Comparison of ENCODE assay signal across 18 mouse cellular contexts in the genomic region with DNA sequence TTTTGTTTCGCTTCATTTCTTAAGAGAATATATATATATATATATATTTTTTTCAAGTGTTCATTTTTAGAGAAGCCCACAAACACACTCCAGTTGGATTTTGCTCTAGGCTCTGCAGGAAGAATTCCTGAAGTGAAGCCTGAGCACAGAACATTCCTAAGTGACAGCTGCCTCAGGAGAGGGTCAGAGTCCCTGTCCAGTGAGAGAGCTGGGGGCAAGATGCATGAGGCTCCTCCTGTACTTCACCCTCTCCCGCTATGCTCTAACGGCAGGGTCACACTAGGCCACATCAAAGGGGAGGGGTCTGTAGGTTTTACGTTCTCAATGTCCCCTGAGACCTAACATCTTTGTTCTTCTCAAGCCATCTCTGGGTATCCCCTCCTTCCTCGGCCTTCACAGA. TPM values are rescaled to one million over a fixed set of nuclear protein-coding genes. Genes with fewer than 3 reads are reported as not detected.
DNase-seq lines count a peak whose midpoint lies in the region; ATAC-seq and TF ChIP-seq lines count a peak whose summit lies in the region.
"Had no signal": no experiment of that assay in that cellular context is flagged by ENCODE, and none has a peak within 500 bp of the region (broad histone marks: within the 10 kb centered on the region; RNA-seq: fewer than 3 reads in every experiment).

No protein-coding gene starts in this region.

- no peak for DNase-seq in lung, adult 2 months
- DNase-seq in lung, postnatal 10 days: no peak
- DNase-seq in kidney, adult 2 months: peak; percentile 81
- peak; percentile 68 for DNase-seq in kidney, postnatal 14 days
- no peak for DNase-seq in hindbrain, postnatal 0 days (ENCODE audit: low spot score)
- DNase-seq in midbrain, embryonic 10.5 days (ENCODE audit: low spot score): no peak
- no peak for DNase-seq in layer of hippocampus, adult 8-10 months (ENCODE audit: low spot score in 2 of 2)
- DNase-seq: adrenal gland, adult 8-10 months; cerebellum, postnatal 10 days; gastrocnemius, postnatal 25 days; layer of hippocampus, postnatal 36 days had no signal

- TF ChIP-seq POLR2A in lung, adult 2 months (IDR thresholded peaks at IDR 0.05; ENCODE audit: borderline replicate concordance, extremely low read depth, low read depth, low read length): no peak
- TF ChIP-seq POLR2A in kidney, adult 2 months (IDR thresholded peaks at IDR 0.05; ENCODE audit: low read depth, low read length): no peak

- peak overlapping the region; percentile 52 for H3K4me3 ChIP-seq in lung, adult 2 months (replicated peaks; ENCODE audit: extremely low read depth, low read depth, low read length)
- peak overlapping the region; percentile 77 for H3K4me3 ChIP-seq in kidney, adult 2 months (ENCODE audit: insufficient read depth, low read depth, low read length)
- no peak overlapping the region for H3K4me3 ChIP-seq in hindbrain, postnatal 0 days (ENCODE audit: low read length)
- H3K4me3 ChIP-seq in midbrain, embryonic 10.5 days: no peak overlapping the region
- H3K4me3 ChIP-seq: embryonic facial prominence, embryonic 15.5 days; forebrain, embryonic 10.5 days; limb, embryonic 13.5 days had no signal

- WGBS in lung, adult 2 months: 56% methylated on average over 5 of the region's 5 CpGs
- 41% methylated on average over 5 of the region's 5 CpGs for WGBS in kidney, adult 2 months
- 69% methylated on average over 5 of the region's 5 CpGs for WGBS in hindbrain, postnatal 0 days
- 69% methylated on average over 5 of the region's 5 CpGs for WGBS in midbrain, embryonic 10.5 days

- H3K4me2 ChIP-seq in hindbrain, postnatal 0 days (ENCODE audit: low read depth, low read length): no peak overlapping the region
- H3K4me2 ChIP-seq: embryonic facial prominence, embryonic 15.5 days; limb, embryonic 13.5 days had no signal

- TF ChIP-seq CTCF in lung, adult 2 months (IDR thresholded peaks at IDR 0.05; ENCODE audit: insufficient read depth, low read length): no peak
- TF ChIP-seq CTCF in kidney, adult 2 months (conservative IDR thresholded peaks at IDR 0.05; ENCODE audit: insufficient read depth, insufficient read length, low read depth, low read length): no peak
- TF ChIP-seq CTCF in hindbrain, postnatal 0 days (IDR thresholded peaks at IDR 0.05; ENCODE audit: low read depth): no peak

- H3K9me3 ChIP-seq in hindbrain, postnatal 0 days (ENCODE audit: low read length): no peaks in the 10 kb centered on the region
- no peaks in the 10 kb centered on the region for H3K9me3 ChIP-seq in midbrain, embryonic 10.5 days (replicated peaks)
- H3K9me3 ChIP-seq: embryonic facial prominence, embryonic 15.5 days; limb, embryonic 13.5 days had no signal

- no peaks in the 10 kb centered on the region for H3K27me3 ChIP-seq in kidney, adult 2 months (replicated peaks; ENCODE audit: control insufficient read depth, insufficient read depth, low read length)
- H3K27me3 ChIP-seq in hindbrain, postnatal 0 days (ENCODE audit: insufficient read depth, low read length): no peaks in the 10 kb centered on the region
- peaks cover 23% of the 10 kb centered on the region for H3K27me3 ChIP-seq in midbrain, embryonic 10.5 days (ENCODE audit: low read depth, poor library complexity, severe bottlenecking)
- H3K27me3 ChIP-seq: embryonic facial prominence, embryonic 15.5 days had no signal

- peaks cover 10% of the 10 kb centered on the region for H3K4me1 ChIP-seq in lung, adult 2 months (ENCODE audit: control insufficient read depth, insufficient read depth, low read length)
- peaks cover 16% of the 10 kb centered on the region; the same call in 1 of the 2 replicates for H3K4me1 ChIP-seq in kidney, adult 2 months (ENCODE audit: control insufficient read depth, insufficient read depth, low read length)
- peaks cover 10% of the 10 kb centered on the region; the same call in 1 of the 2 replicates for H3K4me1 ChIP-seq in hindbrain, postnatal 0 days (ENCODE audit: insufficient read depth, low read length)
- H3K4me1 ChIP-seq in midbrain, embryonic 10.5 days: peaks cover 37% of the 10 kb centered on the region

- H3K36me3 ChIP-seq in kidney, adult 2 months (ENCODE audit: control insufficient read depth, insufficient read depth, low read length): peaks cover under 1% of the 10 kb centered on the region; the same call in 1 of the 2 replicates
- no peaks in the 10 kb centered on the region for H3K36me3 ChIP-seq in hindbrain, postnatal 0 days (ENCODE audit: insufficient read depth, low read length)
- no peaks in the 10 kb centered on the region for H3K36me3 ChIP-seq in midbrain, embryonic 10.5 days
- H3K36me3 ChIP-seq: embryonic facial prominence, embryonic 15.5 days; forebrain, embryonic 10.5 days; limb, embryonic 13.5 days had no signal

- H3K9ac ChIP-seq in hindbrain, postnatal 0 days (replicated peaks; ENCODE audit: low read length): no peak overlapping the region
- H3K9ac ChIP-seq: embryonic facial prominence, embryonic 15.5 days; limb, embryonic 13.5 days; liver, embryonic 14.5 days had no signal

- H3K27ac ChIP-seq in kidney, adult 2 months (ENCODE audit: insufficient read depth, low read depth, low read length): peak overlapping the region; percentile 99
- no peak overlapping the region for H3K27ac ChIP-seq in hindbrain, postnatal 0 days
- H3K27ac ChIP-seq in midbrain, embryonic 10.5 days (replicated peaks): no peak overlapping the region
- H3K27ac ChIP-seq: embryonic facial prominence, embryonic 15.5 days; forebrain, embryonic 10.5 days; limb, embryonic 13.5 days; liver, embryonic 14.5 days; stomach, postnatal 0 days had no signal

- no peak for ATAC-seq in hindbrain, postnatal 0 days

RNA-seq across cellular contexts. Expression of gene Sod3, which starts 0.9 kb away (rescaled TPM):
- polyA plus RNA-seq in lung, adult 2 months (2012; rRNA removed): 293 and 326 TPM in 2 replicates
- 347 and 350 TPM in 2 replicates for polyA plus RNA-seq in kidney, adult 2 months (2012; rRNA removed)
- total RNA-seq in hindbrain, postnatal 0 days (2014; rRNA removed): 3.6 and 4.8 TPM in 2 replicates
- 6.5 and 6.6 TPM in 2 replicates for polyA plus RNA-seq in hindbrain, postnatal 0 days (2015; fragmentation: Nextera tagmentation; extraction: Ambion mirVana)
- 0.90 and 0.97 TPM in 2 replicates for polyA plus RNA-seq in midbrain, embryonic 10.5 days (2016; fragmentation: Nextera tagmentation; extraction: Ambion mirVana)
- 1 to 10 TPM; 3.7 to 6.8 (median 5.1) TPM for total RNA-seq in layer of hippocampus, adult 8-10 months (2022)
- total RNA-seq: megakaryocyte-erythroid progenitor cell, adult 5-6 weeks; neutrophil, adult 5-6 weeks had no signal

Comparison
In these comparisons a context has a peak if more than half of its experiments do, and no peak if none do; other contexts are left out.
1. DNase-seq: peak in kidney, adult 2 months (single experiment) and kidney, postnatal 14 days (single experiment); none in lung, adult 2 months (single experiment), lung, postnatal 10 days (single experiment), hindbrain, postnatal 0 days (single experiment), midbrain, embryonic 10.5 days (single experiment) and layer of hippocampus, adult 8-10 months (0 of 2).
2. H3K4me3 ChIP-seq: peak in lung, adult 2 months (single experiment) and kidney, adult 2 months (single experiment); none in hindbrain, postnatal 0 days (single experiment) and midbrain, embryonic 10.5 days (single experiment).
3. RNA of gene Sod3, which starts 0.9 kb away (polyA plus RNA-seq): 347 to 350 TPM in kidney, adult 2 months and 293 to 326 TPM in lung, adult 2 months; 6.5 to 6.6 TPM in hindbrain, postnatal 0 days and 0.90 to 0.97 TPM in midbrain, embryonic 10.5 days; every median in the first group is over 10 times any median in the second.